Mouse (Mus musculus) right cerebral cortex, postnatal 4 days (tissue): ENCODE measurements around the gene Cd9.
A peak's percentile ranks its signal among the peaks of the same experiment; 100 is the strongest.

Experiments used
- DNase-seq: peaks from one replicate; pipeline ENCODE4 v3.0.0-alpha.2; 2022

Gene Cd9

DNA sequence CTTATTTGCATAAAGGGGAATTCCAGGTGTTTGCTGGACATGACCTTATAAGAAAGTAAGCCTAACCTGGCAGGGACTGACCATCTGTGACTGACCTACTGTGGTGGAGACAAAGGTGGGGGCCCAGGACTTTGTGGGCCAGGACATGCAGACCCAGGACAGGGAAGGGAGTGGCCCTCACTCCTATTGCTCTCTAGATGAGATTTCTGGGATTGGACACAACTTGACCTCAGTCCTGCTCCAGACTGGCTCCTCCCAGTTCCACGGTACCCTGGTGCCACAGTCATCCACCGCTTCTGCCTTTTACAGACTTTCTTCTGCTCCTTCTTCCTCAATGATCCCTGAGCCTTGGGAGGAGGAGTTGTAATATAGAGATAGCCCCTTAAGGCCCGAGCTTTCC, 63.6 kb downstream of the Cd9 start:
- DNase-seq, result no peak

DNA sequence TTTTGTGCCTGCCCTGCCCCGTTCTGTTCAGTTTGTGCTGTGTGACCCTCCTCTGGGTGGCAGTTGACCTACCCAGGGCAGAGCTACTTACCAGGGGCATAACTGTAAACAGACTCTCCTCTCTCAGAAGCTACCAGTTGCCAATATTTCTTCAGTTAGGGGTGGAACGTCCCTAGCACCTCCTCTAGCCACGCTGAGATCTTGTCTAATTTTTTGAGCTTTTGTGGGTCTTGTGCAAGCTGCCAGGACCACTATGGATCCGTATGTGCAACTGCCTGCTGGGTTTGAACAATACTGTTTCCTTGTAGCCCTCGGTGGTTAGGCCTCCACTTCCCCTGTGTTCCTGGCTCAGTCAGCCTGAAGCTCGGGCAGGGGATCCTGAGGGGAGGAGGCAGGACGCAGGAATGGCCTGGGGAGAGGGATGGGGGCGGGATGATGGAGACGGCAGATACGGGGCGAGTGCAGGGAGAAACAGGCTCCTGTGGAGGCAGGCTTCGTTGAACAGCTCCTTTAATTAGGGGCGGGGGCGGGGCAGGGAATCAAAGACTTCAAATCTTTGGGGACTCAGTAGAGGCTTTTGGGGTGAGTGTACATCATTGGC, 64.1 kb downstream of the Cd9 start:
- no peak for DNase-seq

DNA sequence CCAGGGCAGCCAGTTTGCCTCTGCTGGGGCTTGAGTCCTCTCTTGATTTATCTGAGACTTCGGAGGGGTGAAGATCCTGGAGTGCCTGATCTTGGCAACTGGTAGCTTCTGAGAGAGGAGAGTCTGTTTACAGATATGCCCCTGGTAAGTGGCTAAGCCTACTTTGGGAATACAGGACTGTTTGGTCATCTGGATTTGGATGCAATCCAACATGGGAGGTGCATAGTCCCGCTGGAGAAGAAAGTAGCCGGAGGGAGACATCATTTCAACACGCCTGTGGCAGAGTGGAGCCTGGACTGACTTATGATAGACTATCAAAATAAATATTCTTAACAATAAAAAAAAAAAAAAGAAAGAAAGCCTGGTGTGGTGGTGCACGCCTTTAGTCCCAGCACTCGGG, 64.8 kb downstream of the Cd9 start:
- no peak for DNase-seq

DNA sequence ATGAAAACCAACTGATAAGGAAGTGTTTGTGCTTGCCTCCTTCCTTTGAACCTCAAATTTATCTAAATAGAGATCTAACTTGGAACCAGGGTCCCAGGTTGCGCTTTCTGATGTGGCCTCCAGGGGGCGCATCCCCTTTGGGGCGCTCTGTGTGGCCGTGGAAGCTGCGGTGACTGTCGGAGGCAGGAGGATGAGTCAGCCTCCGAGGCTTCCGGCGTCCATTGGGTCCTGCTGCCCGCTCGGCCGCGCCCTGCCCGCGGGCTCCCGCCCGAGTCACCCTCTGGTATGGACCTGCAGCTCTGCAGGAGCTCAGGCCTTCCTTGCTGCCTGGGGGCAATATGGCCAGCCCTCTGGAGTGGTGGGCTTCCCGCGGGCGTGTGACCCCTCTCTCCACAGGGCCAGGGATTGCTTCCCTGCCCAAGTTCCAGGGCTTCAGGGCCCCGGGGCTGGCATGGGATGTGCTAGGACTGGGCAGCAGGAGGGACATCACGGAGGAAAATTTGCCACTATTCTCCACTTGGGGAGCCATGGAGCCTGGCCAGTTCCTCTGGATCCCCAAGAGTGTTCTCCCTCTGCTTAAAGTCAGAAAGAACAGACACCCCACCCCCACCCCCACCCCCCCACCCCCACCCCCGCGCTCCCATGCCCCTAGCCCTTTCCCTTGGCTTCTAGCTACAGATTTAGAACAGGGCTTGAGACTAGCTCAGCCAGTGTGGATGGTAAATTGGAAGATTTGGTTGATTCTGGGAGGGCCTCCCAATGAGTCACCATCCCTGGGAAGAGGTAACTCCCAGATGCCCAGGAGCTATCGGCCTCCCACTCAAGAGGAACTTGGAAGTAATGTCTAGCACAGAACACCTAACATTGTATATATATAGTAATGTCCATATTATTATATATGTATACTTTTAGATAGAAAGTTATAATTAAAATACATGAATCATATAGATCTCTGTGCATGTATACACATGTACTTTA, 67.9 kb downstream of the Cd9 start:
- DNase-seq, result peak; percentile 77

DNA sequence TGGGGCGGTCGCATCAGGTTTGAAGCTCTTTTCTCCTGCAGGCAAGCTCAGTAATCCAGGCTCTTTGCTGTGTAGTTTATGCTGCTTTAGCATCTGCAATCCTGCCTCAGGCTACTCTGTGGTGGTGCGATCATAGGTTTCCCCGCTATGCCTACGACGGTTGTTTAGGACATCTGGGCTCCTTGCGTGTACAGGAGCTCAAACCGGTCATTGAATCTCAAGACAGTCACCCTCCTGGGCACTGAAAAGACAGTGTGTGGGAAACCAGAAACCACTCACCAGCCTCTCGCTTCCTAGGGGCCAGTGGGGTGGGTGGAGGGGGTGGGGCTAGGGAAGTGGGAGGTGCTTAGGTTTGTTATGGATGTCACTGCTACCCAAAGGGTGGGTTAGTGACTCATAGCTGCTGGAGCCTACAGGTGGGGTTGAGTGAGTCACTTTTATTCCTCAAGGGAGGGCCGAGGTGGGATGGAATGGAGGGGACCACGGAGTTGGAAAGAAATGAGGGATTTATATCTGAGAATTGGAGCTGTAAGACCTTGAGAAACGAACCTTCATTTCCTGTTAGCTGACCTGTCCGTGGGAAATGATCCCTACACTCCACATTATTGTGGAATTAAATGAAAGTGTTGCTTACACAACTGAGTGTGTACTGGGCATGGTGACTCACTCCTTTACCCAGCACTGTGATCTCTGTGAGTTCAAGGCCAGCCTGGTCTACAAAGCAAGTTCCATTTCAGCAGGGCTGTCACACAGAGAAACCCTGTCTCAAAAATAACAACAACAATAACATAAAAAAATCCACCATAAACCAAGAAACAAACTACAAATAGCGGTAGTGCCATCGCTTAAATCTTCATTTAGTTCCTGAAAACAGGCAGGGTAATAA, 69.1 kb downstream of the Cd9 start:
- no peak for DNase-seq

DNA sequence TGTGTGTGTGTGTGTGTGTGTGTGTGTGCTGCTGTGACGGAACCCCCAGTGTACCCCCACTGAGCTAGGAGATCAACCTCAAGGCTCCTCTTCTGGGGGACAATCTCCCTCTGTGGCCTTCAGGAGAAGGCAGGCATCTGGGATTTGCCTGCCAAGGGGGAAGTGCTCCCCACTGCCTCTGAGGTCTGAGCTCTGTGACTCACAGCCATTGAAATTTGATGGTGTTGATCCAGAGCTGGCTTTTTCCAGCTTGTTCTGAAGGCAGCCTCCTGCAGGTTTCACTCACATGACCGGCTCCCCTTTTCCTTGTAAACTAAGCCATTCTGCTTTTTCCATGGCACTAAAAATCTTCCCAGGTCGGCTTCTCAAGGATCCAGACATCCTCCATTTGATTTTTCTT, 70.4 kb downstream of the Cd9 start:
- DNase-seq, result no peak

DNA sequence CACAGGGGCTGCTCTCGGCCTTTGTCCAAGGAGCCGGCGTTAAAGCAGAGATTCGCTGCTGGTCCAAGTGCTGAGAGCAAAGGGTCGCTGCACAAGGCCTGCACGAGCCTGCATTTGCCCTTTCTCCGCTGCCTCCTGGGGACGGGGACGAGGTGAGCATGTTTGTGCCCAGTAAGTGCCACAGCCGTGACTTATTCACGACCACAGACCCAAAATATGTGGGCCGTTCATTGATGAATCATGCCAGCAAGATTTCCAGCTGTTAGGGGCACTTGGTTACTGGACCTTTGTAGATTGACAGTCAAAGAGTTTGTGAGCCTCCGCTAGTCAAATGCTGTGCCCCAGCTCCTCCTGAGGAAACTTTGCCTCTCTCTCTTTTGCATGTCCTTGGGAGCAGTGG, 71.1 kb downstream of the Cd9 start:
- no peak for DNase-seq

DNA sequence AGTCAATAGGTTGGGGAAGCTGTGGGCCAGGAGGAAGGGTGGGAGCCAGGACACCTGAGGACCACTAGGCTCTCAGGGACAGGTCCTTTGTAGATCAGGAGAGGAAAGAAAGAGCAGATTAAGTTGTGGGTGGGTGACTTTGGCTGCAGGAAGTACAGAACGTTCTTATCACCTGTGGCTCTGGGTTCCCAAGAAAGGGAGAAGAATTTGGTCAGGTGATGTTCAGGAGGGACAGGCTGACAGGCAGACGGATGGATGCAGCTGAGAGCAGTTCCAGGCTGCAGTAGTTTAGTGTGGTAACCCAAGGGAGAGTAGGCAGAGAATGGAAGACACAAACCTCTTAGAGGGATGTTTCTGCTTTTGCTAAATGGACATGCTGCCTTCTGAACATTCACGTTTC, 71.5 kb downstream of the Cd9 start:
- no peak for DNase-seq

DNA sequence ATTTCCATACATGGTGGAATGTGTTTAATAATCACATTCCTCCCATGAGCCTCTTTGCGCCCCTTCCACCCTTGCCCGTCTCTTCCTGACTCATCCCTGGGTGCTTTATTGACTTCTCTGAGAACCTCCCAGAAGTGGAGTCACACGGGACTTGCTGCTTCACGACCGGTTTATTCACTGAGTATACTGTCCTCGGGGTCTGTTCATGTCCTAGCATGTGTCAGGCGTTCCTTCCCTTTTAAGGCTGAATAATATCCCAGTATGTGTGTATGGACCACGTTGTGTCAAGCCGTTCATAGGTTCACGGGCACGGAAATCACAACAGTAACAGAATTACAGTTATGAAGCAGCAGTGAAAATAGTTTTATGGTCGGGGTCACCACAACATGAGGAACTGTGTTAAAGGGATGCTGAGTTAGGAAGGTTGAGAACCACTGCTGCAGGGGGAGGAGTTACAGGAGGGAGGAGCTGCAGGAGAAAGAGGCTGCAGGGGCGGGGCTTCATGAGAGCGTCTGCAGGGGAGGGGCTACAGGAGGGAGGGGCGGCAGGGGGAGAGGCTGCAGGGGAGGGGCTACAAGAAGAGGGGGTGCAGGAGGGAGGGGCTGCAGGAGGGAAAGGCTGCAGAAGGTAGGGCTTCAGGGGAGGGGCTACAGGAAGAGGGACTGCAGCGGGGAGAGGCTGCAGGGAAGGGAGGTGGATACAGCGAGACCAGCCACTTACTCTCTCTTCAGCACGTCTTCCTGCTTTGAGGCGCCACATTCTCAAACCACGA, 72.4 kb downstream of the Cd9 start:
- peak; percentile 19 for DNase-seq

DNA sequence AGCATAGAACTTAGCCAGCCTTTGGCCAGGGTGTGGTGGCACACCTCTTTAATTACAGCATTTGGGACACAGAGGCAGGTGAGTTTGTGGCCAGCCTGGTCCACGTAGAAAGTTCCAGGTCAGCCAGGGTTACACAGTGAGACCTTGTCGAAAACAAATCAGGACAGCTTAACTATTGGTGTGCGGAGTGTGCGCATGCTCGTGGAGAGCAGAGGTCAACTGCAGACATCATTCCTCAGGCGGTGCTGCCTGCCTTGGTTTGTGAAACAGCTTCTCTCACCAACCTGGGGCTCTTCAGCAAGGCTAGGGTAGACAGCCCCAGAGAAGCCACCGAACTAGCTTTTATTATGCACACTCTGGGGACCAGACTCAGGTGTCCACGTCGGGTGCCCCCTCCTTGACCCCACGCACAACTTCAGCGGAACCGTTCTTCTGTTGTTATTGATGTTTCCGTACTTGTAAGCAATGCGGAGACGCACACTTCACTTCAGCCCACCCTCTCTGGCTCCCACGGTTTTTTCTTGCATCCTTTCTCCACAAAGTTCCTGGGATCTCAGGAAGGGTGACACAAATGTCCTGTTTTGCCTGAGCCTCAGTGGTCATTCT, 74.0 kb downstream of the Cd9 start:
- no peak for DNase-seq

DNA sequence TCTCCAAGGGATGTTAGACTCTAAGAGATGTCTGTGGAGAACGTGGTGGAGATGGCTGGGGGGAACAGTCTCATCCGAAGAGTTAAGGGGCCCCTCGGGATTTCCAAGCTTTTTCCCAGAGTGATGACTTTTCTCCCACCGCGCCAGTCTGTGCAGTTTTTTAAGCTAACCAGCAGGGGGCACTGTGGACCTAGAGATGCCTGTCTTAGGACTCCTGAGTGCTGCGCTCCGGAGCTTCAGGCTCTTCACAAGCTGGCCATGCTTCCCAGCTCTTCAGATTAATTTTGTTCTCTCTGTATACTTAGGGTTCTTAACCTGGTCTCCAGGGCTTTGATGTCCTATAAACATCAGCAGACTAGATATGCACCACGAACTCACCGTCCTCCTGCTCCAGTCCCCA, 75.8 kb downstream of the Cd9 start:
- peak; percentile 86 for DNase-seq

DNA sequence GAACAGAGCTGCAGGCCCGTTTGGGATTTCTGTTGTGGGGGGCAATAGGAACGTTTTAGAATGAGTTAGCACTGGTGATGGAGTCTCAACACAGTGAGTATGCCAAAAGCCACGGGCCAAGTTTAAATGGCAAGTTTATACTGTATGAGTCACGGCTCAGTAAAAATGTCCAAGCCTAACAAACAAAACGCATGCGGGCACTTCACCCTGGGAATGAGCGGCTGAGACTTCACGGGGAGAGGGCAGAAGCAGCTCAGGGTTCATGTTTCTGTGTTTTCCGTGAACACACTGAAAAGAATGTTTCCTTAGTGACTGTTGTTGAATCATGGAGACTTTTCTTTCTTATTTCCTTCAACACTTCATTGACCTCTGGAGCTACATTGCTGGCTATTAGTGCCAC, 81.3 kb downstream of the Cd9 start:
- no peak for DNase-seq

DNA sequence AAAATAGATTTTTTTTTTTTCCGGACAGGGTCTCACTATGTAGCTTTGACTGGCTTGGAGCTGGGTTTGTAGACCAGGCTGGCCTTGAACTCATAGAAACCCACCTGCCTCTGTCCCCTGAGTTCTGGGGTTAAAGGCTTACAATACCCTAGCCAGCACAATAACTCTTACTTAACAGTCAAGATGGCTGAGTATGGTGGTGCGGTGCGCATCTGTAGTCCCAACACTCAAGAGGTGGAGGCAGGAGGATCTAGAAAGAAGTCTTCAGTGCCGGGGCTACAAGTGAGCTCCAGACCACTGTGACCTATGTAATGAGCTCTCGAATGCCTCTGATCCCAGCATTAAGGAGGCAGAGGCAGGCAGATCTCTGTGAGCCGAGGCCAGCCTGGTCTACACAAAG, 82.9 kb downstream of the Cd9 start:
- DNase-seq, result no peak

DNA sequence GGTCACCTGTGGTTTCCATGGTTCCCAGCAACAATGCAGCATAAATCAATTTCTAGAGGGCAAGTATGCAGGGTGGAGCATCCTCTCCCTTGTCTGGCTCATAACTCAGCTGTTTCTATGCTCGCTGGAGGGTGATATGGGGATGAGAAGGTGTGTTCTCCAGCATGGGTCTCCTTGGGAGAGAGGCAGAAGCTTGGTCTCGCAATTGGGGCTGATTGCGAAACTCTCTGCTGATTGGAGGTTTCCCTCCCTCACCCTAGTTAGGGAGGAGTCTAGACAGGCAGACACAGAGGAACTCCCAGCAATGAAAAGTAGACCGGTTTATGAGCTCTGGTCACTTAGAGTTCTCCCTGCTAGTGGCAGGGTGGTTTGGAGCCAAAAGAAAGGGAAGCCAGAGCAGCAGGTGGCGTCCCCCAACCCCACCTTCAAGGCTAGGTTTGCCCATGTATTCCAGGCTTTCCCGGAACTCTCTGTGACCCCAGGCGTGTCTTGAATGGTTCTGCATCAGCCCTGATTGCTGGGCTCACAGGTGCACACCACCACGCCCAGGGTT, 83.5 kb downstream of the Cd9 start:
- no peak for DNase-seq

DNA sequence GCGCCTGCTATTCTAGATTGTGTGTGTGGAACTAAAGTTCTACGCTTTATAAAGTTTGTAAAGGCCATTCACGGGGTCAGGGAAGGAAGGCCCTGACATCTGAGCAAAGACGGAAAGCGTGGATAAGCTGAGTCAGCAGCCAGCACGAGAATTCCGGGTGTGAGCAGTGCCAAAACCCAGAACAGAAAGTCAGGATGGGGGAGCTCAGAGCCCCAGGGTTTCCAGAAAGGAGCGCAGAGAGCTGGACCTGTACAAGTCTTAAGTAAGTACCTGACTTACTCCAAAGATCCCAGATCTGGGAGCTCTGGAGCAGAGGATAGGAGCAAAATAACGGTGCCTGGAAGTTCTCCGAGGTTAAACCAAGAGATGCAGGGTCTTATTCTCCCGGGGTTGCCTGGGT, 84.0 kb downstream of the Cd9 start:
- DNase-seq, result no peak
